Mouse (Mus musculus): ENCODE measurements around the gene Col15a1. TPM values are rescaled to one million over a fixed set of nuclear protein-coding genes. Genes with fewer than 3 reads are reported as not detected.
A peak's percentile ranks its signal among the peaks of the same experiment; 100 is the strongest.

Gene Col15a1
- 2.5 and 2.7 TPM in 2 replicates for polyA plus RNA-seq (2016; fragmentation: Nextera tagmentation; extraction: Ambion mirVana)

DNA sequence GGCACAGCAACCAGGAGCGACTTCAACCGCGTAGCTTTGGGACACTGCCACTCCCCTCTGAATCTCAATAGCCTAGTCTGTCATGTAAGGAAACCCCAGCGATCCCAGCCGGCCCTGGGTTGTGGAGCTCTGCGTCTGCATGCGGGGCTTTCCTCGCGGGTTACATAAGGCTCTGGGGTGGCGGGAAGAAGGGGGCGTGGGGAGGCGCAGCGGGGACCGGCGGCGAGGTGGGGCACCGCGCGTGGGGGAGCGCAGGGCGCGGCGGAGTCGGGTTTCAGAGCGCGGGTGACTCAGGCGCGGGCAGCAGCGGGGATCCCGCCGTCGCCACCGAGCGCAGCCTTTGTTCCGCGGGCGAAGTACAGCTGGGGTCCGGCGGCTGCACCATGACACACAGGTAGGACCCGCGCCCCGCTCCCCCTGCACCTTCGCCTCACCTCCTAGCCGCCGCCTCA is at the start of gene Col15a1:
TSS of gene Col15a1 (plus strand) at position 193 of the 452 bp plus-strand sequence.
- no peaks in the 10 kb centered on the region for H3K36me3 ChIP-seq
- under 1% methylated on average over 38 of the region's 45 CpGs for WGBS
- peaks cover 12% of the 10 kb centered on the region for H3K4me1 ChIP-seq
- peak; percentile 36 for DNase-seq (ENCODE audit: low spot score)
- peaks cover 66% of the 10 kb centered on the region for H3K27me3 ChIP-seq (ENCODE audit: low read depth, poor library complexity, severe bottlenecking)
- peak within 1 kb of the TSS; percentile 71 for H3K27ac ChIP-seq (replicated peaks)
- peak within 1 kb of the TSS; percentile 64 for H3K4me3 ChIP-seq
- H3K9me3 ChIP-seq (replicated peaks) = no peaks in the 10 kb centered on the region

DNA sequence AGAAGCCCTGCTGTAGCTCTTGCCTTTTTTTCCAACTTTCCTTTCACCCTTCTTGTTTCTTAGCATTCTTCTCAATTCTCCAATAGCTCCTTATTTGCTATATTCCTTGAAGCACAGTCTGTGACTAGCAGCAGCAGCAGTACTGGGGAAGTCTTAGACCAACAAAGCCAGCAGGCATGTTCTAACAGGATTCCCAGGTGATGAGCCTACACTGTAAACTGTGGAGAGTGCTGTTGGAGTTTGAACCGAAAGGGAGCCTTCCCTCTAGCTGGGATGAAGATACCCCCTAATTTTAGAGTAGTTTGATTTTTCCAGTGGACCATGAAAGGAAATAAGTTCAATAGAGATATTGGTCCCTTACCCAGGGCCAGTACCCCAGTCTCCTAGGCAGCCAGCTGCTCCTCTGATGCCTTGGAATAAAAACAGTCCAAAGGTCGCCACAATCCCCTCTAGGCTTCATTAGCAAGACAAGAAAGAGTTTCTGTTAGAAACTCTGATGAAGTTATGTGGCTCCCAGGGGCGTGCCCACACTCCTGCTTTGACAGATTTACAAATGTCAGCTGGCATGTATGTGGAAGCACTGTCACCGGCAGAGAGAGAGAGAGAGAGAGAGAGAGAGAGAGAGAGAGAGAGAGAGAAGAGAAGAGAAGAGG is 46.7 kb upstream of the Col15a1 start:
- no peak overlapping the region for H3K4me3 ChIP-seq
- no peaks in the 10 kb centered on the region for H3K27me3 ChIP-seq (ENCODE audit: low read depth, poor library complexity, severe bottlenecking)
- H3K4me1 ChIP-seq = peaks cover 17% of the 10 kb centered on the region
- 0 out of 2 replicates have a peak overlapping the region, but pooled peaks have one; percentile 35 for H3K27ac ChIP-seq (replicated peaks)
- no peaks in the 10 kb centered on the region; the same call in 1 of the 2 replicates for H3K9me3 ChIP-seq (replicated peaks)
- WGBS = 15% methylated on average over 4 of the region's 4 CpGs
- peak; percentile 36 for DNase-seq (ENCODE audit: low spot score)
- H3K36me3 ChIP-seq = no peaks in the 10 kb centered on the region

DNA sequence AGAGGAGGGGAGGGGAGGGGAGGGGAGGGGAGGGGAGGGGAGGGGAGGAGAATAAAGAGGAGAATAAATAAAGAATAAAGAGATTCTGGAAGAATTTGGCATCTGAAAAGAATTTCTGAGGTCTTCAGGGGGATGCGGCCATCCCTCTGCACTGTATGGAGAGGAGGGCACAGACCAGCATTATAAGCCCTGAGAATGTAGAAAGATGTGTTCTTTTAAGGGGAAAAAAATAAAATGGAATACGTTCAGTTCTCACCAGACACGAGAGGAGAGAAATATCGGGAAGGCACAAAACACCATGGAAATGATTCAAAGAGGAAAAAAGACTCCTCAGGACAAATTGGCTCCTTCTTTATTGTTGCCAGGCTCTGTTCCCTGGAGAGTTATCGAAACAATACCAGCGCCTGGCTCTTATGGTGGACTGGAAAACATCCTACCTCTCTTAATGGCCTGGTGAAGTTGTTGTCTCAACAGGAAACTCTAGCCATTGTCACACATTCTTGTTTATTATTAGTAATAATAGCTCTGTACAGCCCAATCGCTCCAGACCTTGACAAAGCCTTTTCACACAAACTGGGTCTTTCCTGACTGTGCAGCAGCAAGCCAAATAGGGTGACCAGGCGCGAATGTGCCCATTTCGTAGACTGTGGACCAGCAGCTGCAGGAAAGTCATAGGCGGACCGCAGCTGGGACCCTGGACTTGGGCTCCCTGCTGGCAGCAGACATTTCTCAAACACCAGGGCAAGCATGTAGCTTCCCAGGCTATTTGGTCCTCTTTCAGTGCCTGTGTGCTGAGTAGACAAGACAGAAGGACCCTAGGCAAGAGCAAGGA is 46.0 kb upstream of the Col15a1 start:
- Histone ChIP-seq H3K27me3 (ENCODE audit: low read depth, poor library complexity, severe bottlenecking) (no peaks in the 10 kb centered on the region), H3K27ac (replicated peaks) (peak overlapping the region; percentile 29; the same call in 1 of the 2 replicates), H3K4me3 (no peak overlapping the region), H3K4me1 (peaks cover 17% of the 10 kb centered on the region), H3K36me3 (no peaks in the 10 kb centered on the region), H3K9me3 (replicated peaks) (no peaks in the 10 kb centered on the region; the same call in 1 of the 2 replicates)
- WGBS = 75% methylated on average over 12 of the region's 12 CpGs
- no peak for DNase-seq (ENCODE audit: low spot score)

DNA sequence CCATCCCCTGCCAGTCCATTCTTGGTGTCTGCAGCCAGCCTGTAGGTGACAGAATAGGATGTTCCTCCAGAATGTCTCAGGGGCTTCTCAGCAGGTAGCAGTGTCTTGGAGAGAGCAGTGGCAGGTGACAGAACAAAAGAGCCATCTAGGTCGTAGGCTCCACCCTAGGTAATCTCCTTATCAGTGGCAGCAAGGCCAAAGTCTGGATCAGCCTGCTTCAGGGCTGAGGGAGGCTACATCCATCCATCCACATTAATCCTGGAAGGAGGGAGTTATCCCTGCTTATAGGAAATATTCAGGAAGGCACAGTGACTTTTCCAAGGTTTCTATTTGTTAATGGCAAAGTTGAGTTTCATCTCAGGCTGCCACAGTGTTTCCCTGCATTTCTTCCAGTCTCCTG is 35.6 kb upstream of the Col15a1 start:
- Histone ChIP-seq H3K4me3 (no peak overlapping the region), H3K27ac (replicated peaks) (no peak overlapping the region), H3K9me3 (replicated peaks) (no peaks in the 10 kb centered on the region), H3K27me3 (ENCODE audit: low read depth, poor library complexity, severe bottlenecking) (no peaks in the 10 kb centered on the region), H3K36me3 (no peaks in the 10 kb centered on the region), H3K4me1 (no peaks in the 10 kb centered on the region)
- no peak for DNase-seq (ENCODE audit: low spot score)
- WGBS = 48% methylated on average over 1 of the region's 1 CpGs

DNA sequence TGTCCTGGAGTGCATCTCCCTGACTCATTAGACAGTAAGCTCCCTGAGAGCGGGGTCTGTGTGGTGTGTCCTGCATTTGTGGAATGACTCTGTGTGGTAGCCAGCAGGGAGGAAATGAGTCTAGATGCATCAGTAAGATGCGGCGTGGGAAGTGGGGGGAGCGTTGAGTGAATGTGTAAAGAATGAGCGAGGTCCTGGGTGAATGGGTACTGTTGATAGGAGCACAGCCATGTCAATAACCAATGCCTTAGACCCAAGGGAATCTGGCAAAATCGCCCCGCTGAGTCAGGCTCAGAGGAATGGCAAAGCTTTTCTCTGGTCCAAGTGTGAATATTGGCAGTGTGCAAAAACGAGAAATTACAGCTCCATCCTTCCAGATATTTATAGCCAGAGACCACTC is 30.9 kb upstream of the Col15a1 start:
- 89% methylated on average over 8 of the region's 8 CpGs for WGBS
- Histone ChIP-seq H3K9me3 (replicated peaks) (no peaks in the 10 kb centered on the region), H3K36me3 (no peaks in the 10 kb centered on the region), H3K27ac (replicated peaks) (no peak overlapping the region), H3K4me3 (no peak overlapping the region), H3K4me1 (peaks cover 7% of the 10 kb centered on the region; the same call in 1 of the 2 replicates), H3K27me3 (ENCODE audit: low read depth, poor library complexity, severe bottlenecking) (no peaks in the 10 kb centered on the region)
- no peak for DNase-seq (ENCODE audit: low spot score)

DNA sequence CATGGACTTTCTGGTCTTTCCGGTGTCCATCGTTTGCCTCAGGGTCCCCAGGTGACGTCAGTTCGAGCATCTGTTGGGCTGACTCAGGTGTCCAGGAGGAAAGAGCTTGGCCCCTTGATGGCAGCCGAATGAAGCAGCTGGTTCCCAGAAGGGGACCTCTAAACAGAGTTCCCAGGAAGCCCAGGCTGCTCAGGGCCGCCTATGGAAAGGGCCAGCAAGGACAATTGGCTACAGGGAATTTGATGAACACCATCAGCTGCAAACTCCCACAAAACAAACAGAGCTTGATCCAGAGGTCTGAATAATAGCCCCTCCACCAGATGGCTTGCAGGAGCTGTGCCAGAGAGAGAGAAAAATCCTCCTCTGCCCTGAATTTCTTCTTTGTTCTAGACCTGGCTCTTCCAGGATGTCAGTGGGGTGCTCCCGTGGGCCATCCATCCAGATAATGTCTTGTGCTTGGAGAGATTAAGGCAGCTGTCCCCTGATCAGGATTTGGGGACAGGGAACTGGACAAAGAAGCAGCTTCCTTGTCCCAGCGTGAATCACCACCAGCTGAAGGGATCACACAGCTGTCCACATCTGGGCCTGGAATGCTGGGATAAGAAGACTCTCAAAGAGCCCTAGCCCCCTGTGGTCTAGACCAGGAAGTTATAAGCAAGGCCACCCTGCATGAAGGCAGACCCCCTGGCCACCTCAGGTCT is 29.6 kb upstream of the Col15a1 start:
- Histone ChIP-seq H3K4me3 (no peak overlapping the region), H3K4me1 (peaks cover 7% of the 10 kb centered on the region; the same call in 1 of the 2 replicates), H3K9me3 (replicated peaks) (no peaks in the 10 kb centered on the region), H3K36me3 (no peaks in the 10 kb centered on the region), H3K27me3 (ENCODE audit: low read depth, poor library complexity, severe bottlenecking) (no peaks in the 10 kb centered on the region), H3K27ac (replicated peaks) (peak overlapping the region; percentile 59; the same call in 1 of the 2 replicates)
- 70% methylated on average over 8 of the region's 8 CpGs for WGBS
- DNase-seq (ENCODE audit: low spot score) = no peak

DNA sequence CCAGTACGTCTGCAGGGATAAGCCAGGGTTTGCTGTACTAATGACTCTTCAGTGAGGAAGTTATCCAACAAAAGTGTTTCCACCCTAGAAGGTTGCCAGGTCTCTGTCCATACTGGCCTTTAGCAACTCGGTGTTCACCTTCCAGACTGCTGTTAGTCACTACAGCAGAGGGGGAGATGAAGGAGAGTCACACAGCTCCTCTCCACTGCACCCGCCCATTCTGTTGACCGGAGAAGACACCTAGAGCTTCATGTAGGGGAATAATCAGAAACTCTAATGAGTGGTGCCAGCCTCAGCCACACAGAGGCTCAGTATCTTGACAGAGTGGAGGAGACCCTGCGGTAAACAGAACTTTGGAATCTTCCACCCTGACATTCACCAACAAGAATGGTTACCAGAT is 28.4 kb upstream of the Col15a1 start:
- Histone ChIP-seq H3K36me3 (no peaks in the 10 kb centered on the region), H3K27me3 (ENCODE audit: low read depth, poor library complexity, severe bottlenecking) (no peaks in the 10 kb centered on the region), H3K4me1 (peaks cover 14% of the 10 kb centered on the region; the same call in 1 of the 2 replicates), H3K9me3 (replicated peaks) (no peaks in the 10 kb centered on the region), H3K4me3 (no peak overlapping the region), H3K27ac (replicated peaks) (no peak overlapping the region)
- DNase-seq (ENCODE audit: low spot score) = no peak
- WGBS = 86% methylated on average over 5 of the region's 5 CpGs

DNA sequence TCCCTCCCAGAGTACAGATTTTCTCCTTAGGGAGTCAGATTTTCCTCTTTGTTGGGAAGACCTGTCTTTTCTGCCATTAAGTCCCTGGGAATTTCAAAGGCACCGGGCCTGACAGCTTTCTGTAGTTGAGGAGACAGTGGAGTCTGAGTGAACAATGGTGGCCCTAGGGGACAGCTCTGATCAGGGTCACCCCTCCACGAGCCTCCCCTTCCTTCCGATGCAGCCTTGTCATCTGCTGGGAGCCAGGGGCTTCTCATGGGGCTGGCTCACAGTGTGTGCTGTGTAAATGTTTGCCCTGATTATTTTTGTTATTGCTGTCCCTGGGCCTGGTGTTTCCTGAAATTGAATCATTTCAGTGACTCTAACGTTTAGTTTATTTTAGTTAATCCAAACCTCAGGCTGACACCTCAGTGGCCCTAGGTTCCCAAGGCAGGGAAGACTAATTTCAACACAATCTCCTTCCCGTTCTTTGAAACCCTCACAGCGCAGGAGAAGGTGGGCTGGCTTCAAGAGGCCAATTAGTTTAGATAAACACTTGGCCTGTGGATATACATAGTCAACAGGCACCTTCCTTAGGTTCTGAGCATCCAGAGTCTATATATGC is 23.8 kb upstream of the Col15a1 start:
- Histone ChIP-seq H3K27me3 (ENCODE audit: low read depth, poor library complexity, severe bottlenecking) (no peaks in the 10 kb centered on the region), H3K36me3 (no peaks in the 10 kb centered on the region), H3K9me3 (replicated peaks) (no peaks in the 10 kb centered on the region), H3K4me3 (no peak overlapping the region), H3K4me1 (peaks cover 7% of the 10 kb centered on the region; the same call in 1 of the 2 replicates), H3K27ac (replicated peaks) (no peak overlapping the region)
- no peak for DNase-seq (ENCODE audit: low spot score)
- WGBS = 46% methylated on average over 6 of the region's 6 CpGs

DNA sequence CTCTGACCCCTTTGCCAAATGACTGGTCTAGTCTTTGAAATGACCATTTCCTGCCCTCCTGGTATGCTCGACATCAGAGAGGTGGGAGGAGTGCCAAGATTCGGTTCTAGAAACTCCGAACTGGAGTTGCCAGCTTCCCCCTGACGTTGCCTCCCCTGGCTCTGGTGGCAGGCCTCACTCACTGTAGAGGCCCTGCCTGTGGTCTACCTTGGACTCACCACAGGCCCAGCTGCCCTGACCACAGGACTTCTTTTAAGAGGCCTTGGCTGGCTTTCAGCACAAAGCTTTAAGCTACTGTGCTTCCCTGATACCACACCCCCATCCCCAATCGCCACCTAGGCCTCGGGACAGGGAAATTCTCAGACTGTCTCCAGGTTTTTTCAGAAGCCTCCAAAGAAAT is 21.4 kb upstream of the Col15a1 start:
- WGBS = 77% methylated on average over 6 of the region's 6 CpGs
- H3K9me3 ChIP-seq (replicated peaks) = no peaks in the 10 kb centered on the region
- no peaks in the 10 kb centered on the region for H3K36me3 ChIP-seq
- no peak overlapping the region for H3K27ac ChIP-seq (replicated peaks)
- H3K27me3 ChIP-seq (ENCODE audit: low read depth, poor library complexity, severe bottlenecking) = no peaks in the 10 kb centered on the region
- no peak for DNase-seq (ENCODE audit: low spot score)
- H3K4me3 ChIP-seq = no peak overlapping the region
- peaks cover 7% of the 10 kb centered on the region; the same call in 1 of the 2 replicates for H3K4me1 ChIP-seq

DNA sequence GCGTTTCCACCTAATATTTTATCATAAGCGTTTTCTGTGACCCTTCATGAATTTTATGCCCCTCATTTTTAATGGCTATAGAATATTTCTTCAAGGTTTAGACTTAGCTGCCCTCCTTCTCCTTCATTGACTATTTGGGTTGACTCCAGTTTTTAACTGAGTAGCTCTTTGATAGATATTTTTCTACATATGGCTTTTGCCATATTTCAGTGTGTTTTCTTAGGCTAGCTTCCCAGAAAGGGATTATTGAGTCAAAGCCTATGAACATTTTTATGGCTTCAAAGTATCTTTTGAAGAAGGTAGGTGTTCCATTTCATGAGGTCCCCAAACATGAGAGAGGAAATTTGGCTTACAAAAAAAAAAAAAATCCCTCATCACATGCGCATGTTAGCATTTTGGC is 11.8 kb upstream of the Col15a1 start:
- DNase-seq (ENCODE audit: low spot score) = no peak
- WGBS = 90% methylated on average over 3 of the region's 3 CpGs

DNA sequence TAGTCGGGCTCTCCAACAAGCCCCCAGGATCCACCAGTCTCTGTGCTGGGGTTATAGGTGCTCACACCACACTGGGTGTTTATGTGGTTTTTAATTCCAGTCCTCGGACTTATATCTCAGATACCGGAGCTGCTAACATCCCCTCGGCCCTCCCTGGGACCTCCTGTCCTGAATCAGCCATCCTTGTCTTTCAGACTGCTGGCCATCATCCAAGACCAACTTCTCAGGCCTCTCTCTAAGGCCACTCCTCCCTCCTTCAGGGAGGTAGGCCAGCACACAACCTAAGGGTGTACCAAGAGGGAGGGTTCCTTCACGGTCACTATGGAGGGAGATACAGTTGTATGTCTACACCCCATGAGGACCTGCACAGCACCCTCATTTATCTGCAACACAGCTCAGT is 4.3 kb upstream of the Col15a1 start:
- DNase-seq (ENCODE audit: low spot score) = no peak
- no peak overlapping the region for H3K4me3 ChIP-seq
- H3K36me3 ChIP-seq = no peaks in the 10 kb centered on the region
- H3K27me3 ChIP-seq (ENCODE audit: low read depth, poor library complexity, severe bottlenecking) = peaks cover 43% of the 10 kb centered on the region
- H3K27ac ChIP-seq (replicated peaks) = no peak overlapping the region
- 94% methylated on average over 5 of the region's 5 CpGs for WGBS
- no peaks in the 10 kb centered on the region for H3K9me3 ChIP-seq (replicated peaks)
- H3K4me1 ChIP-seq = peaks cover 10% of the 10 kb centered on the region

More for the DNA sequence above, 11.8 kb upstream of the Col15a1 start:
- no peak overlapping the region for H3K27ac ChIP-seq (replicated peaks)
- H3K4me3 ChIP-seq = no peak overlapping the region
- H3K36me3 ChIP-seq = no peaks in the 10 kb centered on the region
- no peaks in the 10 kb centered on the region for H3K27me3 ChIP-seq (ENCODE audit: low read depth, poor library complexity, severe bottlenecking)
- H3K4me1 ChIP-seq = no peaks in the 10 kb centered on the region
- H3K9me3 ChIP-seq (replicated peaks) = no peaks in the 10 kb centered on the region

DNA sequence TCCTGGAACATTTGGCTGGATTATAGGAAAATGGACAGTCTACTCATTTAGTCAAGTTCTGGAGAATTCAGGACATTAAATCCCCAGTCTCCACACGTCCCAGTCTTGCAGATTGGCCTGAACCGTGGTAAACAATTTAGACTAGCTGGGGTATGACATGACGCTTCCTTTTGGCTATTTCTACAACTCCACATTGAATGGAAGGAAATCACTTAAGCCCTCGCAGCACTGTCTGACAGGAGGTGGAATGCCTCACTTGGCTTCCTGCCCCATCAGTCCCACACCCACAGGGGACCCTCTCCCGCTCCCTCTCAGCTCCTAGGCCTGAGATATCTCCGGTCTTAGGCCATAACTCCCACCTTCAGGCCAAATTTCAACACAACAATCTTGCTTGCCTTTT is 2.1 kb upstream of the Col15a1 start:
- Histone ChIP-seq H3K4me1 (peaks cover 12% of the 10 kb centered on the region), H3K36me3 (no peaks in the 10 kb centered on the region), H3K27me3 (ENCODE audit: low read depth, poor library complexity, severe bottlenecking) (peaks cover 65% of the 10 kb centered on the region), H3K27ac (replicated peaks) (no peak overlapping the region), H3K9me3 (replicated peaks) (no peaks in the 10 kb centered on the region), H3K4me3 (no peak overlapping the region)
- WGBS = 80% methylated on average over 6 of the region's 6 CpGs
- DNase-seq (ENCODE audit: low spot score) = no peak
